Mouse (Mus musculus) retina, postnatal 7 days (tissue): Measurements from ENCODE around the gene D230025D16Rik.

ENCODE experiments used
- DNase-seq: peaks from one replicate; pipeline ENCODE4 v3.0.0-alpha.2; 2012; ENCODE audit warnings: low read depth, low spot score

Gene D230025D16Rik

GRCm38 (mm10) chr8:105237442-105238142 is 12.6 kb downstream of the D230025D16Rik start:
- no peak for DNase-seq

- DNase-seq, result no peak
Observed at GRCm38 (mm10) chr8:105241016-105241415, 16.1 kb downstream of the D230025D16Rik start.

GRCm38 (mm10) chr8:105251954-105252353 is 27.0 kb downstream of the D230025D16Rik start:
- no peak for DNase-seq

- DNase-seq, result no peak
Observed at GRCm38 (mm10) chr8:105252680-105253537, 28.0 kb downstream of the D230025D16Rik start.

- DNase-seq, result no peak
Observed at GRCm38 (mm10) chr8:105253766-105254151, 28.8 kb downstream of the D230025D16Rik start.

GRCm38 (mm10) chr8:105254152-105254965 is 29.4 kb downstream of the D230025D16Rik start:
- peak; percentile 76 for DNase-seq

- no peak for DNase-seq
Observed at GRCm38 (mm10) chr8:105254966-105255350, 30.0 kb downstream of the D230025D16Rik start, which contains the start of gene B3gnt9. Gene B3gnt9 (minus strand): TSS chr8:105255153.

- DNase-seq, result no peak
Observed at GRCm38 (mm10) chr8:105257318-105258114, 32.6 kb downstream of the D230025D16Rik start.

GRCm38 (mm10) chr8:105258911-105259720 is 34.2 kb downstream of the D230025D16Rik start:
- DNase-seq, result no peak

GRCm38 (mm10) chr8:105259721-105260320 is 34.9 kb downstream of the D230025D16Rik start:
- peak; percentile 70 for DNase-seq

GRCm38 (mm10) chr8:105260371-105261099 is 35.6 kb downstream of the D230025D16Rik start:
- no peak for DNase-seq

- no peak for DNase-seq
Observed at GRCm38 (mm10) chr8:105261326-105261980, 36.5 kb downstream of the D230025D16Rik start.

GRCm38 (mm10) chr8:105263244-105263912 is 38.4 kb downstream of the D230025D16Rik start:
- DNase-seq, result no peak

GRCm38 (mm10) chr8:105264024-105264982 is 39.4 kb downstream of the D230025D16Rik start, which contains the start of the genes Tradd and Fbxl8:
Gene Tradd (minus strand): TSS chr8:105264609.
Gene Fbxl8 (plus strand): TSS chr8:105264648.
- DNase-seq, result no peak

- DNase-seq, result no peak
Observed at GRCm38 (mm10) chr8:105265128-105265527, 40.2 kb downstream of the D230025D16Rik start.

GRCm38 (mm10) chr8:105266775-105267174 is 41.8 kb downstream of the D230025D16Rik start:
- no peak for DNase-seq
